Mouse (Mus musculus) lung, postnatal 0 days (tissue): ENCODE measurements at regions not wholly inside any gene's neighbourhood (a gene's known extent, or its start where the extent isn't known, plus 50 kb on each side); places are given as distances from the start of the nearest gene placed in this dataset.

Experiments used
- CTCF ChIP-seq: IDR thresholded peaks from 2 replicates; pipeline ENCODE4 v1.5.1; 2016; ENCODE audit warnings: antibody characterized with exemption, mild to moderate bottlenecking
- EP300 ChIP-seq: IDR thresholded peaks from 2 replicates; pipeline ENCODE4 v1.6.1; 2016; ENCODE audit warnings: antibody characterized with exemption, mild to moderate bottlenecking, control low read depth

DNA sequence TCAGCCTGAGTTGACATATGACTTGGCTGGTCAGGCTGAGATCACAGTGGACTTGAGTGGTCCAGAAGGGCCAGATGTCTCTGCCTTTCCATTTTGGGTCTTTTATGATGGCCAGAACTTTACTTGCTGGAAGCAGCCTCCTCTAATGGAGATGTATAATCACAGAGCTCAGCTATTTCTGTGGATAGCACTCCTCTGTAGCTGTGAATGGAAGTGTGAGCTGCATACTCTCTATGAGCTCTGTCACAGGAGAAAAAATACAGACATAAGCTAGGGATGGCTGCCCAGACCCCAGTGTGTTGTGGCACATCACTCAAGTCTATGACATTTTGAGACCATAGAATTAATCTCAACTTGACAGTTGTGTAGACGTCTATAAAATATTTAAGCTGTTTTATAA is 284.3 kb upstream of the Kif2a start:
- TF ChIP-seq EP300 (no peak), CTCF (no peak)
